Mouse (Mus musculus): Measurements from ENCODE around the gene Pxt1.
"Not testable (repeated sequence)": the region's sequence is repeated elsewhere in the genome, so short reads cannot be mapped to it uniquely, and the experiment has no call there.

Pxt1 gene

GRCm38 (mm10) chr17:28943740-28944139 lies at the start of gene Pxt1:
Pxt1 (minus strand) TSS chr17:28943840.
- no peak for DNase-seq (ENCODE audit: extremely low spot score, low spot score)

DNA sequence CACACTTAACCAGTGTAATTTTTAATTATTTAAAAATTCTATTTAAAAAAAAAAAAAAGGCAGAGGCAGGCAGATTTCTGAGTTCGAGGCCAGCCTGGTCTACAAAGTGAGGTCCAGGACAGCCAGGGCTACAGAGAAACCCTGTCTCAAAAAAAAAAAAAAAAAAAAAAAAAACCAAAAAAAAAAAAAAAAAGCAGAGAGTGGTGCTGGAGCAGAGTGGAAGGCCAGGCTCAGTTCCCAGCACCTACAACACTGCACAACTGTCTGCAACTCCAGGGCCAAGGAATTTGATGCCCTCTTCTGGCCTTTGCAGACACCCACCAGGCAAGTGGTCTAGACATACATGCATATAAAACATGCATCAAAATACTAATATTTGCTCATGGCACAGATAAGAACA lies 49.4 kb upstream of the Pxt1 start:
- DNase-seq (ENCODE audit: extremely low spot score, low spot score) = not testable (repeated sequence)

DNA sequence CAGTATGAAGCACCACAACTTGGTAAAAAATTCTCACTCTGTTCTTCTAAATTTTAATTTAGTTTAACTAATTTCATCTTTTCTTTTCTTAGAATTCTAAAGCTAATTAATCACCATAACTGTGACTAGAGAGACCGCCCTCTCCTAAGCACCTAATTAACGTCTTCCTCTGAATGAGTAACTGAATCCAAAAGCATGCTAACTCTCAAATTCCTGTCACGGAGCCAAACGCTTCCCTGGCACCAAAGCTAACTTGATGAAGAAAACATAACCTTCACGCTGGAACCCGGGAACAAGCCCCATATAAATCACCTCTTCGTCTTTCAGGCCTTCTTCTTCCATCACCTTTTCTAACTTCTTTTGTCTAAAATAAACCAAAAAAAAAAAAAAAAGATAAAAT lies 48.5 kb upstream of the Pxt1 start:
- DNase-seq (ENCODE audit: extremely low spot score, low spot score) = no peak

DNA sequence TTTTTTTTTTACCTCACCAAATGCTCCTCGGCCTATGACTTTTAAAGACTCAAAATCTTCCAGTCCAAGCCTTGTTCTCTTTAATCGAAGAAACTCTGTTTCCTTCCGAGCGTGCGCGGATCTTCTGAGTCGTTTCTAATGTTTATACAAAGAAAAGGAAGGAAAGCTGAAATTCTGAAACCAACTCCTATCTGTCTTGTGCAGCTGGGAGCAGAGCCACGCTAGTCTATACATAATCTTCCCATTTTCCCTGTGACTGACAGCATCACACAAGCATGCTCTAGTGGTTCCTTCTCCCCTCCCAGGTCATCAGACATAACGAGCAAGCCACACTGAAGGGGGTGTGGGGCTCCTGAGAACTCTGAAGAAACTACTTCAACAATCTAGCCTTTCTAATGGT lies 47.6 kb upstream of the Pxt1 start:
- DNase-seq (ENCODE audit: extremely low spot score, low spot score) = no peak

- DNase-seq (ENCODE audit: extremely low spot score, low spot score) = no peak
These were observed 46.4 kb upstream of the Pxt1 start for GRCm38 (mm10) chr17:28990060-28990459.

GRCm38 (mm10) chr17:28988996-28989395 lies 45.4 kb upstream of the Pxt1 start:
- no peak for DNase-seq (ENCODE audit: extremely low spot score, low spot score)

DNA sequence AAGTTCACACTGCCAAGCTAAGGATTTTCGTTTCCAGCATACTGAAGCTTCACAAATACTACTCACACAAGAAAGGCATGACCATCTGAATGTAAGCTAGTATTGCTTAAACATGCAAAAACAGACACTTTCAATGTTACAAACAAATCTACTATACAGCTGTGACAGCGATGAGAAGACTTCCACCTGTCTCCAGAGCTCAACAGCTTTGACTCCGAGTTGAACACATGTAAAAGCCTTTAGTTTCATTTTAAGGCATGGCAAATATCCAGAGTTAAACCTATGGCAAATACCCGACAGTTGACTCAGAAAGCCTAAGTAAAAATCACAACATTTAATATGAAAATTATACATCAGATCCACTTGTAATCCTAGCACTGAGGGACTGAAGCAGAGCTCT lies 44.7 kb upstream of the Pxt1 start:
- DNase-seq (ENCODE audit: extremely low spot score, low spot score) = no peak

DNA sequence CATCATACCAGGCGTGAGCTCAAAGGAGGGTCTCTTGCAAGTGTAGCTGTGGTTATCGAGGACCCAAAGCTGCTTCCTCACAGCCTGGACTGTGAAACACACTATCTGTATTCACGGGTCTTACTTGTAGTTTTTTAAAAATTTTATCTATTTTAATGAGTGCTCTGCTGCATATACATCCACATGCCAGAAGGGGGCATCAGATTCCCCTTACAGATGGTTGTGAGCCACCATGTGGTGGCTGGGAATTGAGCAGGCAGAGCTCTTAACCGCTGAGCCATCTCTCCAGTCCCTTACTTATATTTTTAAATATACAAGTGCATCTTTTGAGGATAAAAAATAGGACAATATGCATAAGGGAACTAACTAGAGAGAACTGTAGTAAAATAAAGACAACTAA lies 44.1 kb upstream of the Pxt1 start:
- peak; percentile 29 for DNase-seq (ENCODE audit: extremely low spot score, low spot score)

- DNase-seq (ENCODE audit: extremely low spot score, low spot score) = peak; percentile 26
These were observed 43.2 kb upstream of the Pxt1 start for GRCm38 (mm10) chr17:28986833-28987232.

GRCm38 (mm10) chr17:28984724-28985420 lies 41.2 kb upstream of the Pxt1 start:
- no peak for DNase-seq (ENCODE audit: extremely low spot score, low spot score)

DNA sequence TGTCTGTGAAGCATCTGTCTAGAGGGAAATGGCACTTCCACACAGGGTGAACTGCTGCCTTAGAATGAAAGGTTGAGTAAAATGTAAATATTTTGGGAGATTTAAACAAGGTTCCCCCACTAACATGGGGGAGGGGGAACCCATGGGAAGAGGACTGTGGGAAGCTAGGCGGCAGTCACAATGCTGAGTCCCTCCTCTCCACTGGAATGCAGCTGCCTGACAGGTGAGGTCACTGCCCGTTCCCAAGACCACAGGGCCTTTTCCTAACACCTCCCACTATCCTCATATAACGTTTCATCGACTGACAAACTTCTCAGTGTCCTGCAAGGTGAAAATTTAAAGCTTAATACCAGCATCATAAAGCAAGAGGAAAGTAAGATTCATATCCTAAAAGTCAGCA lies 39.0 kb upstream of the Pxt1 start:
- DNase-seq (ENCODE audit: extremely low spot score, low spot score) = no peak

DNA sequence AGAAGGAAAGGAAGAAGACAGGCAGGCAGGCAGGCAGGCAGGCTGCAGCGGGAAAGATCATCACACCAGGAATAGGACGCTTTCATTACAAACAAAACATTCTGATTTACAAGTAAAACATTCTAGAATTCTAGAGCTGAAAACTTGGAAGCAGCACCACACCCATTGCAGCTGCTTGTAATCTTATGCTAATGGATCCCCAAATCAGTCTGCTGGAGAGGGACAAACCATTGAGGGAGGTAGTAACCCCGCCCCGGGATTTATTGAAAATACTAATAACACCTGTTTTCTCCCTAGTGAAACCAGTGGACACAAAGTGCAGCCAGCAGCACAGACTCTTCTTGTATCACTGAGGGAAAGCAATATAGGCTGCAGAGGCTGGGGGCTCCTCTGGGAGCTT lies 37.4 kb upstream of the Pxt1 start:
- DNase-seq (ENCODE audit: extremely low spot score, low spot score) = no peak

DNA sequence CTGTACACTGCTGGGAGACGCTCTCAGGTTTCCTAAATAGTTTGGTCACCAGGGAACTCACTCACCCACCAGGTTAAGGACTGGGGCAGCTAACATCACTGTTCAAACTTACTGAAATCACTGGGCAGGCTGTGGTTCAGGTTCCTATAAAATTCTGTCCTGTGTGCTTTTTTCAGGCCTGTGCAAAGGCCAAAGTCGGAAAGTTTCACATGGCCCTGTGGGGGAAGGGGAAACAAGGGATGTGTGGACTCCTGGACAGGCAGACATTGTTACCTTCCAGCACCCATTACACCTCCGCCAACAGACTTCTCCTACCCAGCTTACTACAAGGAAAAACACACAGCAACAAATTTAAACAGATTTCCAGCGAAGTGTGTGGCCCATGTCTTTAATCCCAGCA lies 35.5 kb upstream of the Pxt1 start:
- no peak for DNase-seq (ENCODE audit: extremely low spot score, low spot score)

- DNase-seq (ENCODE audit: extremely low spot score, low spot score) = no peak
These were observed 26.5 kb upstream of the Pxt1 start for GRCm38 (mm10) chr17:28970122-28970521.

- DNase-seq (ENCODE audit: extremely low spot score, low spot score) = no peak
These were observed 23.5 kb upstream of the Pxt1 start for GRCm38 (mm10) chr17:28967021-28967610.

DNA sequence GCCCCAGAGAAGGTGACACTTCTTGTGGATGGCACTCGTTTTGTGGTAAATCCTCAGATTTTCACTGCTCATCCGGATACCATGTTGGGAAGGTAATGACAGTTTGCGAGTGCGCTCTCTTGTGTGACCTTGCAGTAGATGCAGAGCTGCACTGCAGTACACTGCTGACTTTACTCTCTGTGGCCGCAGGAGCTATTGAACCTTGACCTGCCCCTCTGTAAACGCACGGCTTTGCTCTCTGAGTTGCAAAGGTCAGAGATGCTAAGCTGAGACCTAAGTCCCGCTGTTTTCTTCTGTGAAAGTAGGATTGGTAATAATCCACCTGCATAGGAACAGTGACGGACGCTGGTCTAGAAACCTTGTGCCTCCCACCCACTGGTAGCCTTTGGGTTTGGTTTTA lies 18.0 kb upstream of the Pxt1 start:
- no peak for DNase-seq (ENCODE audit: extremely low spot score, low spot score)

DNA sequence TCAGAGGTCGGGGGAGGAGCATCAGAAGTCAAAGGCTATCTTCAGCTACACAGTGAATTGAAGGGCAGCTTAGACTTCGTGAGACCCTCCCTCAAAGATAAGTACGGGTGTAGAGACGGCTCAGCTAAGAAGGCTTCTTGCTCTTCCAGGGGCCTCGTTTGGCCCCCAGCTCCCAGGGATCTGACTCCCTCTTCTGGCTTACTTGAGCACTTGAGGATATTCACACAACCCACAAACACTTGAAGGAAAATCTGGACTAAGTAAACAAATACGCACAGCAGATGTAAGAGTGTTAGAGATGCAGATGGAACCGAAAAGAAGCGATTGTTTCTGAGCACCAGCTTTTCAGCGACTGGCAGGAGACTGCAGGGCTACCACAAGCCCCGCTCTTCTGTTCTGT lies 17.0 kb upstream of the Pxt1 start:
- DNase-seq (ENCODE audit: extremely low spot score, low spot score) = no peak

DNA sequence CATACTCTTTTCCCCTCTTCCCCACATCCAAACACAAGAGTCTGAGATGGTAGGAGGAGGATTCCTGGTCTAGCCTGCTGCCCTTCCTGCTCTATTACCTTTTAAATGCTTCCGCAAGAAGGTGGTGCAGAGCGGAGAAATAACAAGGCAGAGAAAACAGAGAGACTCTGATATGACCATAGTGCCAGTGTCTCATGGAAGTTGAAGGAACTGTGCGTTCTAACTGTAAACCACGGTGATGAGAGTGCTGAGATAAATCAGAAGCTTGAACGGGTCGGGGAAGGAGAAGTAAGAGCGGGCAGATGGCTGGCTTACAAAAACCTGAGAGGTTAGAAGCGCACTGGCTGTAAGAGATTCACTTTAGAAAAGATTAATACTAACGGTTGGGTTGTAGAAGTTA lies 10.8 kb upstream of the Pxt1 start:
- no peak for DNase-seq (ENCODE audit: extremely low spot score, low spot score)

- peak; percentile 37 for DNase-seq (ENCODE audit: extremely low spot score, low spot score)
These were observed 9.6 kb upstream of the Pxt1 start for GRCm38 (mm10) chr17:28953251-28953650.

- DNase-seq (ENCODE audit: extremely low spot score, low spot score) = peak; percentile 96
These were observed 8.5 kb upstream of the Pxt1 start, which contains the start of gene Kctd20 for GRCm38 (mm10) chr17:28951831-28952799. Kctd20 (plus strand) TSS chr17:28951950.

DNA sequence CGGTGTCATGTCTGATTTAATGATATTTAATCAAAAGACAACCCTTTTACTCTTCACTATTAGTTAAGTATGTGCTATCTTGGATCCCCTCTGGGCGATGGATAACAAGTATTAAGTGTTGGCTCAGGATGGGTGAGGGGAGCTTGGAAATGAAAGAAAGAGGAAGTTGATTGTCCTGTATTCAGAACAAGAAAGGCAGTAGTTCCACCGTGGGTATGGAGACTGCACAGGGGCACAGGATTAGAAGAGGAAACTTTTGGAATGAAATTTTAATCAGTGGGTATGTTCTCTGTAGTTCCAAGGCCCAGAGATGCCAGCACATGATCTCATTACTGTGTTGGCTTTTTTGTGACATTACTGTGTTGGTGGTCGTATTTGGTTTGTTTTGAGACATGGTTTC lies 7.1 kb upstream of the Pxt1 start:
- DNase-seq (ENCODE audit: extremely low spot score, low spot score) = no peak

DNA sequence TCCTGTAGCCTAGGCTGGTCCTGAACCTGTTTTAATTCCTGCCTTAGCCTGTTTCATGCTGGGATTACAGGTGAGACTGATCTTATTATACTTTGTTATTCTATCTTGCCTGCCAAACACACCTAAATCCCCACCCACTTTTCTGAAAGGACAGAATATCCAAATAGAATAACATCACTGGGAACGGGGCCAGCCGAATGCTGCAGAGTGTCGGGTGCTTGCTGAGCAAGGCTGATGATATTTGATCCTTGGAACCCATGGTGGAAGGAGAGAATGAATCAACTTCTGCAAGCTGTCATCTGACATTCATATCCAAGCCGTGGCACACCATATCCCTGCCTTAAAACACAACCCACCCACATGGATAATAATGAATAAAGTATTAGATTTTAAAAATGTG lies 5.0 kb upstream of the Pxt1 start:
- DNase-seq (ENCODE audit: extremely low spot score, low spot score) = no peak
